Mouse (Mus musculus): Measurements from ENCODE around the gene F5. TPM values are rescaled to one million over a fixed set of nuclear protein-coding genes. Genes with fewer than 3 reads are reported as not detected.

The F5 gene
- polyA plus RNA-seq, 1 experiment, result 0.35 TPM

DNA sequence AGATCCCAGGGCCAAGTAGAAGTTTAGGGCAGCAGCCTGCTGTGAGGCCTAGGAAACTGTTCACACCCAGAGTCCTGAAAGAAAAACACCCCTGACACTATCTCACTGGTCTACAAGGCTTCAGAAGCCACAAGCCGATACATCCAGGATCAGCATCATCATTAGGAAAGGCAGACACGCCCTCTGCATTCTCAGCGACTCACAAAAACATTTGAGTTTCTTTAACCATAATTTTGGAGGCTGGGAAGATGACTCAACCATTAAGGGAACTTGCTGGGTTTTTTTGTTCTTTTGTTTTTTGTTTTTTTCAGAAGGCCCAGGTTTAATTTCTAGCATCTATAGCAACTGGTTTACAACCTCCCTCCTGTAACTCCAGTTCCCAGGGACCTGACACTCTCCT lies 27.8 kb upstream of the F5 start:
- TF ChIP-seq CTCF (IDR thresholded peaks at IDR 0.05; ENCODE audit: extremely low read depth, insufficient read depth, low read length), result no peak
- Histone ChIP-seq H3K4me3 (ENCODE audit: insufficient read depth, low read length) (no peak overlapping the region), H3K4me1 (ENCODE audit: control insufficient read depth, insufficient read depth, low read length) (no peaks in the 10 kb centered on the region), H3K27ac (ENCODE audit: insufficient read depth, low read length) (no peak overlapping the region)

GRCm38 (mm10) chr1:164130013-164130412 lies 21.6 kb upstream of the F5 start:
- TF ChIP-seq POLR2A (IDR thresholded peaks at IDR 0.05; ENCODE audit: extremely low read depth, insufficient read depth, low read length) (no peak), CTCF (IDR thresholded peaks at IDR 0.05; ENCODE audit: extremely low read depth, insufficient read depth, low read length) (no peak)
- no peak overlapping the region for H3K27ac ChIP-seq (ENCODE audit: insufficient read depth, low read length)
- no peaks in the 10 kb centered on the region for H3K4me1 ChIP-seq (ENCODE audit: control insufficient read depth, insufficient read depth, low read length)
- H3K4me3 ChIP-seq (ENCODE audit: insufficient read depth, low read length), result no peak overlapping the region

- Histone ChIP-seq H3K4me1 (ENCODE audit: control insufficient read depth, insufficient read depth, low read length) (no peaks in the 10 kb centered on the region), H3K4me3 (ENCODE audit: insufficient read depth, low read length) (no peak overlapping the region), H3K27ac (ENCODE audit: insufficient read depth, low read length) (no peak overlapping the region)
- TF ChIP-seq CTCF (IDR thresholded peaks at IDR 0.05; ENCODE audit: extremely low read depth, insufficient read depth, low read length) (no peak), POLR2A (IDR thresholded peaks at IDR 0.05; ENCODE audit: extremely low read depth, insufficient read depth, low read length) (no peak)
Measured at GRCm38 (mm10) chr1:164132609-164133008, 19.0 kb upstream of the F5 start.

- Histone ChIP-seq H3K4me3 (ENCODE audit: insufficient read depth, low read length) (no peak overlapping the region), H3K4me1 (ENCODE audit: control insufficient read depth, insufficient read depth, low read length) (no peaks in the 10 kb centered on the region), H3K27ac (ENCODE audit: insufficient read depth, low read length) (no peak overlapping the region)
- no peak for TF ChIP-seq POLR2A (IDR thresholded peaks at IDR 0.05; ENCODE audit: extremely low read depth, insufficient read depth, low read length)
- no peak for TF ChIP-seq CTCF (IDR thresholded peaks at IDR 0.05; ENCODE audit: extremely low read depth, insufficient read depth, low read length)
Measured at GRCm38 (mm10) chr1:164134101-164134500, 17.5 kb upstream of the F5 start.

DNA sequence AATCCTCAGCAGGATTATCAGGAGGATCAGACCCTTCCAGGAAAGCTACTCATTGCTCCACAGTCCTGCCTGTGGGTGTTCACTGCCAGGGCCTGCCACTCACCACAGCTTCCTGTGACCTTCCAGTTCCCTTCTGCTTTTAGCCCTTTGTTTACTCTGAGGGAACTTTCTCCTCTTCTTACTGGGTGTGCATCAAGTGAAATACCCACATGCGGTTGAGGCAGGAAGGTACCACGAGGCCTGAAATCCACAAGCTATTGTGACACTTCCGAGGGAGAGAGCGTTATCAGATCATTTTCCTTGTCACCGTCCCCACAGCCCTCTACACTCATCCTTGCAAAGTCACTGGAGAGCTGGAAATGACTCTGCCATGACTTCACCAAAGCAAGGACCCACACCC lies 16.3 kb upstream of the F5 start:
- H3K27ac ChIP-seq (ENCODE audit: insufficient read depth, low read length), result no peak overlapping the region
- no peaks in the 10 kb centered on the region for H3K4me1 ChIP-seq (ENCODE audit: control insufficient read depth, insufficient read depth, low read length)
- TF ChIP-seq CTCF (IDR thresholded peaks at IDR 0.05; ENCODE audit: extremely low read depth, insufficient read depth, low read length), result no peak
- H3K4me3 ChIP-seq (ENCODE audit: insufficient read depth, low read length), result no peak overlapping the region

DNA sequence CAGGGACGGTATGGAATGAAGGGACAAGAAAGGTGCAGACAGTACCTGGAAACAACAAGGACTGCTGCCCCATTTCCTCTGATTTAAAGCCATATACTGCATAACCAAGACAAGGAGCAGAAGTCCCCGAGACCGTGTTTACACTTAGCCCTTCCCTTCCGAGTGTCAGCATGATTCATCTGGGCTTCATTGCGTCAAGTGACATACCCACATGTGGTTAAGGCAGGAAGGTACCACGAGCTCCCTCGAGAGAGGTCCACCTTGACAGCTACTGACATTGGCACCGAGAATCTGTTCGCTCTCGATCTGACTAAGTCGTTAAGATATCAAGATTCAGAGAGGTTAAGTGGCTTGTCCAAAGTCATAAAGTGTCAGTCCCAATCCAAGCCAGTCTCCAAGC lies 15.7 kb upstream of the F5 start:
- no peak for TF ChIP-seq CTCF (IDR thresholded peaks at IDR 0.05; ENCODE audit: extremely low read depth, insufficient read depth, low read length)
- Histone ChIP-seq H3K27ac (ENCODE audit: insufficient read depth, low read length) (no peak overlapping the region), H3K4me1 (ENCODE audit: control insufficient read depth, insufficient read depth, low read length) (no peaks in the 10 kb centered on the region), H3K4me3 (ENCODE audit: insufficient read depth, low read length) (no peak overlapping the region)

GRCm38 (mm10) chr1:164136636-164137035 lies 15.0 kb upstream of the F5 start:
- Histone ChIP-seq H3K27ac (ENCODE audit: insufficient read depth, low read length) (no peak overlapping the region), H3K4me1 (ENCODE audit: control insufficient read depth, insufficient read depth, low read length) (no peaks in the 10 kb centered on the region), H3K4me3 (ENCODE audit: insufficient read depth, low read length) (no peak overlapping the region)
- TF ChIP-seq CTCF (IDR thresholded peaks at IDR 0.05; ENCODE audit: extremely low read depth, insufficient read depth, low read length) (no peak), POLR2A (IDR thresholded peaks at IDR 0.05; ENCODE audit: extremely low read depth, insufficient read depth, low read length) (no peak)

DNA sequence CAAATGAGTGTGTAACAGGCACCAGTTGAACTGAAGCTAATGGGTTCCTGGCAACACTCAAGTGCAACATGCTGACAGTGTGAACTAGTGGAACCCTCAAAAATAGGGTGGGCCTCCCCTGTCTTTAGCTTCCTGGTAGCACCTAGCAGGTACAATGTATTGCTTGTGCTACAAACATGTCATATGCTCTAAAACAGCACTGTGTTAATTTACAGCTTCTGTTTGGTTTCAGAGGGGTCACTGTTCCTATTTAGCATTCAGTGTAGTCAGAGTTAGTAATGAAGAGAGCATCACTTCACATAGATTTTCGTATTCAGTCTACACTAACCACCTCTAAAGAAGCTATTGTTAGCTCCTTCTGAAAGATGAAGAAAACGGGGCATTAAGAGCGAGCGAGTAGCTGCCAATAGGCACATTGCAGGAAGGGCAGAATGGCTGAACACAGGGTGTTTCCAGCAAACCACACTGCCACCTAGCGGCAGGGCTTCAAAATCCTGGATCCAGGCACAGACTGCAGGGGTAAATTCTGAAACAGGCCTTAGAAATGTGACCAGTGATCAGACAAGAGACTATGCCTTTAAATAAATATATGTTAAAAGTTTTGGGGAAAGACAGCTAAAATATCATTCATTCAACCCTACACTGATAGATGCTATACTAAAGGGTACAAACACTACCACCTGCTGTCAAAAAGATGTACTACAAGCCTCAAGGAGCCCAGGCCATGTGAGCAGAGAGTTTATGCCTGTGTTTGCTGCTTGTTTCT lies 13.1 kb upstream of the F5 start:
- no peak overlapping the region for H3K27ac ChIP-seq (ENCODE audit: insufficient read depth, low read length)
- H3K4me1 ChIP-seq (ENCODE audit: control insufficient read depth, insufficient read depth, low read length), result no peaks in the 10 kb centered on the region
- peak; percentile 87 for TF ChIP-seq CTCF (IDR thresholded peaks at IDR 0.05; ENCODE audit: extremely low read depth, insufficient read depth, low read length)
- no peak for TF ChIP-seq POLR2A (IDR thresholded peaks at IDR 0.05; ENCODE audit: extremely low read depth, insufficient read depth, low read length)
- no peak overlapping the region for H3K4me3 ChIP-seq (ENCODE audit: insufficient read depth, low read length)

DNA sequence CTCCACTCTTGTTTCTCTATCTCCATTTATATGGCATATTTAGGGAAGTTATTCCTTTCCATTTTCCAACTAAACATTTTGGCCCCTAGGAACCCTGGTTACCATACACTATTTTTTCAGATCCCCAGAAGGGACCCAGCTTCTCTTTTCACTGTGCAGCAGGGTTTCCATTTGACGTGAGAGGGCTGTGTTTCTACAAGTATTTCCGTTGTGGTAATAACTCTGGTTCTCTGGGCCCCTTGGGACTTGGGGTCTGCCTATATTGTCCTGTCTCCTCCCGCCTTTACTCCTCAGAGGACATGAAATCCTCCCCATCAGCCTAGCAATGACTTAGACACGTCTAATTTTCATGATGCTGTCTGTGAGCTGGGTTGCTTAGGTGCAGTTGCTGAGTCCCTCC lies 12.2 kb upstream of the F5 start:
- TF ChIP-seq CTCF (IDR thresholded peaks at IDR 0.05; ENCODE audit: extremely low read depth, insufficient read depth, low read length) (no peak), POLR2A (IDR thresholded peaks at IDR 0.05; ENCODE audit: extremely low read depth, insufficient read depth, low read length) (no peak)
- H3K4me3 ChIP-seq (ENCODE audit: insufficient read depth, low read length), result no peak overlapping the region
- H3K4me1 ChIP-seq (ENCODE audit: control insufficient read depth, insufficient read depth, low read length), result no peaks in the 10 kb centered on the region
- H3K27ac ChIP-seq (ENCODE audit: insufficient read depth, low read length), result no peak overlapping the region

DNA sequence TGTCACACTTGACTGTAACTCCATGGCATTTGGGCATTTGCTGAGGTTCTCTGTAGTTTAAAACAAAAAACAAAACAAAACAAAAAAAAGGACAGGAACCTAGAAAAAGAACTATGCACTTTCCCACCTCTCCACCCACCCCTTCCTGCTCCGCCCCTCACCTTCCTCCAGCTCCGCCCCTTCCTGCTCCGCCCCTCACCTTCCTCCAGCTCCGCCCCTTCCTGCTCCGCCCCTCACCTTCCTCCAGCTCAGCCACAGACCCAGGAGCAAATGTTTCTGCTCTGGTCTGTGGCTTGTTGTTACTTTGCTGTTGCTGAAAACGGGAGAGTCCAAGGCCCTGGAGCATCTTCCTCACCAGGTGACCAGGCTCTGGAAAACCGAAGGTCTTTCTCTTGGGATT lies 2.6 kb upstream of the F5 start:
- H3K4me1 ChIP-seq (ENCODE audit: control insufficient read depth, insufficient read depth, low read length), result no peaks in the 10 kb centered on the region
- no peak overlapping the region for H3K4me3 ChIP-seq (ENCODE audit: insufficient read depth, low read length)
- TF ChIP-seq POLR2A (IDR thresholded peaks at IDR 0.05; ENCODE audit: extremely low read depth, insufficient read depth, low read length) (no peak), CTCF (IDR thresholded peaks at IDR 0.05; ENCODE audit: extremely low read depth, insufficient read depth, low read length) (no peak)
- no peak overlapping the region for H3K27ac ChIP-seq (ENCODE audit: insufficient read depth, low read length)
